Mouse (Mus musculus) forelimb bud, embryonic 11.5 days (tissue): ENCODE results near the gene Rnf151.
"Not testable (repeated sequence)": the region's sequence is repeated elsewhere in the genome, so short reads cannot be mapped to it uniquely, and the experiment has no call there.

ENCODE experiments used
- DNase-seq: peaks from one replicate; pipeline ENCODE4 v3.0.0-alpha.2; 2012; ENCODE audit warnings: low read depth, low spot score

Rnf151 gene

DNA sequence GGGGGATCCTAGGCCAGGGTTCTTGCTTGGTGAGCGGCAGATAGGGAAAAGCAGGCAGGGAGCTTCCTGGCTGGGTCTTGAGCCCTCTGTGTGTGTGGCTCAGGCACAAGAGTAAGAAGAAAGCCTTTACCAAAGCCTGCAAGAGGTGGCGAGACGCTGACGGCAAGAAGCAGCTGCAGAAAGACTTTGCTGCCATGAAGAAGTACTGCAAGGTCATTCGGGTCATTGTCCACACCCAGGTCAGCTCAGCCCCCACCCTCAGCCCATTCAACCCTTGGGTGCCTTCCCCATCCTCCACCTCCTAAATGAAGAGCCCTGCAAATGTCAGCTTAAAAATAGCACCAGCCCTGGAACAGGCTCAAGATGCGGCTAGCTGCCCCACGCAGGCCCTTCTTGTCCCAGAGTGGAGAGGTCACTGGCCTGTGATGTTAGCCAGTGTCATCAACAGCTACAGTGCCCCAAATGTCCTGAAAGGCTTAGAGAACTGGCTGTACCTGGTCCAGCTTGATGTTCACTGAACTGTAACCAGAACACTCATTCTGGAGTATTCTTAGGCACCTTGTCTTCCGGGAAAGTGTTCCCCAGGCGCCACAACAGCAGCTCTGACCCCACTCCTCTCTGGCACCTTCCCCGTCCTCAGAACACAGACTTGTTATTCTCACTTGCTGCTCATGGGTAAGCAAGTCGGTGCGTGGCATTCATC is 14.5 kb upstream of the Rnf151 start:
- DNase-seq: no peak

DNA sequence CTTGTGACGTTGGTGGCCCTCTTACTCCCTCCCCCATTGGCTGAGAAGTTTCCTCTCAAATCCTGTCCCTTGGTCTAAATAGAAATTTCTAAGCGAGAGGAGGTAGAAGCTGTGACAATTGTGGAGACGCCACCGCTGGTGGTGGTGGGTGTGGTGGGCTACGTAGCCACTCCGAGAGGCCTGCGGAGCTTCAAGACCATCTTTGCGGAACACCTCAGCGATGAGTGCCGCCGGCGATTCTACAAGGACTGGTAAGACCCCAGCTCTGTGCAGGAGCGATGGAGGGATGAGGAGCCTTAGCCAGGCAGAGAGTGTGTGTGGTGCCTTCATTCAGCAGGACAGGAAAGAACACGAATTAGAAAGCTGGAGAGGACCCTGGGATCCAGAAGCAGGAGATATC is 12.9 kb upstream of the Rnf151 start:
- DNase-seq: no peak

DNA sequence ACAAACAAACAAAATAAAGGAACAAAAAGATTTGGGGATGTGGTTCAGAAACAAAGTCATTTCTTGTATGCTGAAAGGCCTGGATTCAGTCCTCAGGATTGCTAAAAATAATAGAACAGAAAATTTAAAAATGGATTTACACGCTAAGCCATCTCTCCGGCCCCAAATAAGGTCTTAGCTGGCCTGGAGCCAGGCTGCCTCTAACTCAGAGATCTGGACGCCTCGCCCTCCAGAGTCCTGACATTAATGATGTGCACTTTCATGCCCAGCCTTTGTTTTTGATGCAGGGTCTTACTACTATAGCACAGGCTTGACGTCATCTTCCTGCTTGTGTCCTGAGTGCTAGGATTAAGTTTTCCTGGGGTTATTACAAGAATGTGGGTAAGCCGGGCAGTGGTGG is 11.2 kb upstream of the Rnf151 start:
- DNase-seq: no peak

GRCm38 (mm10) chr17:24728184-24728583 is 10.3 kb upstream of the Rnf151 start:
- DNase-seq: no peak

DNA sequence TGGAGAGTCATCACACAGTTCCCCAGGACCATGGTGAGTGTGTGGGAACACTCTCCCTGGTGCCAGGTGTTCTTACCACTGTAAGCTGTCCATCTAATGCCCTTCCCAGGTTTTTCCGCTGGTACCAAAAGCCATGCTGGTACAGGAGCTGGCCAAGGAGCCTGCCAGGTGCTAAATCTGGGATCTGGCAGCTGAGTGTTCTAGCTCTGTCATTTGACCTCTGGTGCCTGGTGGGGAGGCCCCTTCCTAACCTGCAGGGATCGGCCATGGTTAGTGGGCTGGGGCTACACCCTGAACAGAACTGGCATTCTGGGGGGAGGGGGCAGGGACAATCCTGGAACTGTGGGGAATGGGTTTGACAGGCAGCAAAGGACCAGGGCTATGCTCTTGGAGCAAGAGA is 9.8 kb upstream of the Rnf151 start, which contains the start of gene Rpl3l:
Gene Rpl3l, plus strand, starts transcription at position 203 of the 400 bp plus-strand sequence.
- DNase-seq: no peak

DNA sequence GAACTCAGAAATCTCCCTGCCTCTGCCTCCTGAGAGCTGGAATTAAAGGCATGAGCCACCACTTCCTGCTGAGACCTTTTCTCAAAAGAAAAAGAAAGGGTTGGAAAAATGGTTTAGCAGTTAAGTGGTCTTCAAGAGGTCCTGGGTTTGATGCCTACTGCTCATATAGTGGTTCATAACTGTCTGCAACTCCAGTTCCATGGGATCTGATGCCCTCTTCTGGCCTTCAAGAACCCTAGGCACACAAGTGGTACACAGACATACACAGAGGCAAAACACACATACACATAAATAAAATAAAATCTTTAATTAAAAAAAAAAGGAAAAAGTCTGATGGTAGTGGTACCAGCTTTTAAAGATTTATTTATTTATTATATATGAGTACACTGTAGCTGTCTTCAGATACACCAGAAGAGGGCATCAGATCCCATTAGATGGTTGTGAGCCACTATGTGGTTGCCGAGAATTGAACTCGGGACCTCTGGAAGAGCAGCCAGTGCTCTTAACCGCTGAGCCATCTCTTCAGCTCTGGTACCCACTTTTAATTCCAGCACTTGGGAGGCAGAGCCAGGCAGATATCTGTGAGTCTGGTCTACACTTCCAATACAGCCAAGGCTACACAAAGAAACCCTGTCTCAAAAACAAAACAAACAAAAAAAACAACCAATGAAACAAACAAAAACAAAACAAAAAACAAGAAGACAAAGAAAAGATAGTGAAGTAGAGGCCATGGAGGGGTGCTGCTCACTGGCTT is 8.0 kb upstream of the Rnf151 start:
- no peak for DNase-seq

GRCm38 (mm10) chr17:24724184-24724583 is 6.3 kb upstream of the Rnf151 start, which contains the start of gene Ndufb10:
Gene Ndufb10, minus strand, starts transcription at chr17:24724478.
- peak; percentile 96 for DNase-seq

GRCm38 (mm10) chr17:24723881-24724180 is 6.0 kb upstream of the Rnf151 start:
- no peak for DNase-seq

DNA sequence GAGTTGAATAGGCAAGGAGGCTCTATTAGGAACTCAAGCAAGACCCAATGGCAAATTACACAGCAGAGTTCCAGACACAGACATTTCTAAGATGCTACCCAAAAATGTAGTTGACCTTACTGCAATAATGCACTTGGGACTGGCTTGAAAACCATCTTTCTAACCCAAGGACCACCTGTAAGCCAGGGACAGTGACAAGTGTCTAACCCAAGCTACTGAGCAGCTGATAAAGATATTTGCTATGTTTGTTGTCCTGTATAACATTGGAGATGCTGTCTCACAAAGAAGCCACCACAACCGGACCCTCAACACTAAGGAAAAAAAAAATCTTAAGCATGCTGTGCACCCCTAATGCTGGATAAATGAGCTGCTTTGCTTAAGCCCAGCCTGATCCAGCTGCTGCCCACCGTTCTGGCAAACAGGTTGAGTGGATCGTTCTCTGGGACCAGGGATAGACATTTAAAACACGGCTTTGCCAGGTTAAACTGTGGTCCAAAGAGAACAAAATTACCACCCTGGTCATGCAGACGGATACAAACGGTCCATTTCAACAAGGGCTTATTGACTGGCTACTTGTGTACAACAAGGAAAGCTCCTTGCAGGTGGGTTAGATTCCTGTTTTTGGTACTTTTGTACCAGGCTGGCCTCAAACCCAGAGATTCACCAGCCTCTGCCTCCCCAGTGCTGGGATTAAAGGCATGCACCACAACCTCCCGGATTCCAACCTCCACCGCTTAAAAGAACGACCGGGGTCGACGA is 5.4 kb upstream of the Rnf151 start:
- no peak for DNase-seq

GRCm38 (mm10) chr17:24722220-24722924 is 4.5 kb upstream of the Rnf151 start:
- no peak for DNase-seq

- not testable (repeated sequence) for DNase-seq
These were observed 3.6 kb upstream of the Rnf151 start for GRCm38 (mm10) chr17:24721383-24721955.

DNA sequence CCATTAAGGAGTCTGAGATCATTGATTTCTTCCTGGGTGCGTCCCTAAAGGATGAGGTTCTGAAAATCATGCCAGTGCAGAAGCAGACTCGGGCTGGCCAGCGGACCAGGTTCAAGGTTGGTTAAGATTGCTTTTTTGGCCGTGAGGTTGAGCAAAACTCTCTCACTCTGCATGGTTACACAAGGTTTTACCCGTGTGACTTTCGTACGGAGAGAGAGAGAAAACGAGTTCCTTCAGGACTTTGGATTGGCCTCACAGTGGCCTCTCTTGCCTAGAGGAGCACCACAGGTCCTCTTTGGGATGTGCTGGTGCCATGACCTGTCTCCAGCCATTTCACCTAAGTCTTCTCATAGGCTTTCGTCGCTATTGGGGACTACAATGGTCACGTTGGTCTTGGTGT is 2.8 kb upstream of the Rnf151 start:
- DNase-seq: not testable (repeated sequence)

DNA sequence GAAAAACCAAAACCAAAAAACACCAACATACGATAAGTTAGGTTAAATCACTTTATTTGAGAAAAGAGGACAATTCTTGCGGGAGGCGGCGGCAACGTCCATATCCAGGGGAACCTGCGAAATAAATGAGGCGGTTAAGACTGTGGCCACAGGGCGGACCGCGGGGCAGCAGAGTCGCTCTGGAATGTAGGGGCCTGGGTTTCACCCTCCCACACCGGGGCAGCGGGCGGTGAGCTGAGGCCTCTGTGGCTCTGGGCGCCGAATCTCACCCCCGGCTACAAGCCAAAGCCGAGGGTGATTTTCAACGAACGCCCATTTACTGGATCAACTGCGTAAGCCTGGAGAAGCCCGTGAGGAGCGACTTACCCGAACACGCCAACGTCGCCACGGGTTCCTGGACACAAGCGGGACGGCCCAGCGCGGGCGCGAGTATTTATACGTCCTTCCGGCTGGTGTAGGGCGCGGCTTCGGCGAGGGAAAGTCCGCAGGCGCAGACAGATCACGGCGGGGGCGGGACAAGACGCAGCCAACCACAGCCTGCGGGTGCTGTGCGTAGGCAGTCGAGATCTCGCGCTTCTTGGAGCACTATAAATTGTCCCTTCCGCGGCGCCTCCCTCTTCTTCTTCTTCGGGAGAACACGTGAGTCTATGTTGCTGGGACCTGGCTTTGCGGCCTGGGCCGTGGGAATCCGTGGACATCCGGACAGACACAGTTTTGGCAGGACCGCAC is 1.8 kb upstream of the Rnf151 start:
- peak; percentile 98 for DNase-seq

- not testable (repeated sequence) for DNase-seq
These were observed 1.1 kb upstream of the Rnf151 start for GRCm38 (mm10) chr17:24718938-24719337.

DNA sequence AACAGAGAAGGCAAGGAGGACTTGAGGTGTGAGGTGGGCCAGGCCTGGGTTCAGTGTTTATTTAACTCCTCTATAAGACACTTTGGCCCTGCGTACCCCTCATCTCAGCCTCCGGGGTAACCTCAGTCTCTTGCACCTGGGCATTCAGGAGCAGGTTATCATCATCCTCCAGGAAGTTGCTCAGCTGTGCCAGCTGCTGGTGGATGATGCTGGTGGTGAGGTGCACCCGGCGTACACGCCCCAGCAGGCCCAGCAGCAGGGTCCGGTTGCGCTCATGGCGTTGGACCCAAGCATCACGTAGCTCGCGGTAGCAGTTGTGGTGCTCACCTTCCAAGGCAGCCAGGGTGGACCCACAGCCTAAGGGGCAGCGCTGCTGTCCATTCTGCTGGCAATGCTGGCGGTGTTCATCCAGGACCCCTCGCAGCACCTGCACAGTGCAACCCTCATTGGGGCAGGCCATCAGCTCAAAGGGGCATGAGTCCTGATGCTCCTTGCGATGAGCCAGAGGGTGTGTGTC is 1.6 kb downstream of the Rnf151 start:
- DNase-seq: no peak

DNA sequence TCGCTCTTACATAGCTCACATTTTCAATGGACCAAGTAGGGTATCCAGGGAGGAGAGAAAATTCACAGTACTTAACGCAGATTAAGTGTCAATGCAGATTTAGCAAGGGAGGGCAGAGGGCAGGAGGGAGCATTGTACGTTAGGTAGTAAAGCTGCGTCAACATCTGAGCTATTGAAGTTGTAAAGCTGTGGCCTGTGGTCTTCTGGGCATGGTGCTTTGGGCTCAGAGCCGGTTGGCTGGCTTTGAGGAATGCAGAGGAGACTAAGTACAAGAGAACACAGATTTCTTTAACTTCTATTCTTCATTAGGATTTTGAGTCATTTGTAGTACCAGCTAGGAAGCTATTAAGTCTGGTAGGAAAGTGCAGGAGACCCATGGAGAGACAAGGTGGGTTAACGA is 2.3 kb downstream of the Rnf151 start:
- no peak for DNase-seq

GRCm38 (mm10) chr17:24708646-24709045 is 9.2 kb downstream of the Rnf151 start:
- no peak for DNase-seq

DNA sequence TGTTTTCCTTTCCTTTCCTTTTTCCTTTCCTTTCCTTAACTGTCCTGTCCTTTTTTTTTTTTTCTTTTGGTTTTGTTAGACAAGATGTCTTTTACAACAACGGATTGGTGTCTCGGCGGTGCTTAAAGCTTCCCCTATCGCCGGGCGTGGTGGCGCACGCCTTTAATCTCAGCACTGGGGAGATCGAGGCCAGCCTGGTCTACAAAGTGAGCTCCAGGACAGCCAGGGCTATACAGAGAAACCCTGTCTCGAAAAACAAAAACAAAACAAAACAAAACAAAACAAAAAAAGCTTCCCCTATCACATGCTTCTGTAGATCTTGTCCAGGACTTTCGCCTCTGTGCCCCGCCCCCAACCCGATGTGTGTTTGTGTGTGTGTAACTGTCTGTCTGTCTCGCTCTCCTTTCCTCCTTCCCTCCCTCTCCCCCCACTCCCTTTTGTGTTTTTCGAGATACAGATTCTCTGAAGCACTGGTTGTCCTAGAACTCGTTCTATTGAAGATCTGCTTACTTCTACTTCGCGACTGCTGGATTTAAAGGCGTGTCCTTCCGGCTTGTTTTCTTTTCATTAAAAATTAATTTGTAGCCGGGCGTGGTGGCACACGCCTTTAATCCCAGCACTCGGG is 9.9 kb downstream of the Rnf151 start:
- DNase-seq: no peak

DNA sequence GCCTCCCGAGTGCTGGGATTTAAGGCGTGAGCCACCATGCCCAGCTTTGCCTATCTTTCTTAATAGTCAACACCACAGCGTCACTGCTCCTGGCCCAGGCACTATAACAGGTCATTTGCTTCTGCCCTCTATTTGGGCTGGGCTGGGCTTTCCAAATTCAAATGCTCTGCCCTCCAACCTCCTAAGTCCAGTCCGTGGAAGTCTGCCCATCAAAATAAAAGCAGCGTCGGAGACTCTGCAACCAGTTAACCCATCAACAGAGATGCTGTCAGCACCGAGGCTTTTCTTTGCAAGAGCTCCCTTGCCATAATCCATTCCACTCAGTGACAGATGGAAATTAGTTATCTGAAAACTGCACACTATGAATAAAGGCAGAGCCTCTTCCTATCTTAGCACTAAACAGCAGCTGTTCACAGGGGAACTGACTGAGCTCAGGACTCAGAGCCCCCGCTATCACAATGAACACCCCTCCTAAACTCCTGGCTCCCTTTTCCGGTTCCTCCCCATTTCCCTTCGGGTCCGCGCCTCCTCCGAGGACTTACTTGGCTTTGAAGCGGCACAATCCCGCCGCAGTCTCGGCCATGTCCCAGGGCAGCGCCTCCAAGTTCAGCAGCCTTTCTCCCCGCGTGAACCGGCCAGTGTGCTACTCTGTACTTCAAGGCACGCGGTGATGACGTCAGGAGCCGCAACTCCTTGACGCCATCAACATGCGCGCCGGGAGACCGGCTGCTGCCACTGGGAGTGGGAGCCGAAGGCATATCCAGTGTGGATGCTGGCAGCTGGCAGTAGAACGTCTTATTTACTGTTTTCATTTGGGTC is 10.7 kb downstream of the Rnf151 start, which contains the start of gene Tbl3:
Gene Tbl3, minus strand, starts transcription at position 679 of the 819 bp plus-strand sequence.
- peak; percentile 93 for DNase-seq
